Mouse (Mus musculus) hindbrain, embryonic 11.5 days (tissue): ENCODE results near the gene Tjp3. TPM values are rescaled to one million over a fixed set of nuclear protein-coding genes. Genes with fewer than 3 reads are reported as not detected.
A peak's percentile ranks its signal among the peaks of the same experiment; 100 is the strongest.

ENCODE experiments used
- ATAC-seq: fragments of 200-750 bp; cut with Nextera tagmentation; 2 replicates; pipeline ENCODE4 v1.8.0; 2017; ENCODE audit warnings: mild to moderate bottlenecking, moderate TSS enrichment, moderate library complexity; ENCODE audit not compliant: low FRiP score
- DNase-seq: peaks from one replicate; pipeline ENCODE4 v3.0.0-alpha.2; 2015; ENCODE audit warnings: low spot score
- H3K27ac ChIP-seq: fragments of 300-500 bp; sonication (generic); 2 replicates; pipeline ENCODE4 v1.5.1; 2014; ENCODE audit warnings: mild to moderate bottlenecking, low read depth, low read length
- H3K27me3 ChIP-seq: fragments of 300-500 bp; sonication (generic); 2 replicates; pipeline ENCODE4 v1.6.1; 2014; ENCODE audit warnings: mild to moderate bottlenecking, low read length, moderate library complexity, mixed read lengths; ENCODE audit not compliant: control insufficient read depth, insufficient read depth
- H3K36me3 ChIP-seq: fragments of 300-500 bp; sonication (generic); 2 replicates; pipeline ENCODE4 v1.6.1; 2014; ENCODE audit warnings: mild to moderate bottlenecking, low read length, moderate library complexity, mixed read lengths; ENCODE audit not compliant: control insufficient read depth, insufficient read depth
- H3K4me1 ChIP-seq: fragments of 300-500 bp; sonication (generic); replicated peaks from 2 replicates; pipeline ENCODE4 v1.6.1; 2014; ENCODE audit warnings: low read length, mixed read lengths; ENCODE audit not compliant: control insufficient read depth, insufficient read depth
- H3K4me2 ChIP-seq: fragments of 300-500 bp; sonication (generic); replicated peaks from 2 replicates; pipeline ENCODE4 v1.6.1; 2014; ENCODE audit warnings: mild to moderate bottlenecking, low read depth, low read length
- H3K4me3 ChIP-seq: fragments of 300-500 bp; sonication (generic); 2 replicates; pipeline ENCODE4 v1.5.1; 2014; ENCODE audit warnings: low read depth, low read length
- H3K9ac ChIP-seq: fragments of 300-500 bp; sonication (generic); 2 replicates; pipeline ENCODE4 v1.6.1; 2014; ENCODE audit warnings: low read depth, low read length
- H3K9me3 ChIP-seq: fragments of 300-500 bp; sonication (generic); 2 replicates; pipeline ENCODE4 v1.6.1; 2016; ENCODE audit warnings: low read length; ENCODE audit not compliant: control insufficient read depth
- WGBS: fragments of 180-500 bp; shearing (Covaris S2); extraction: QIAGEN DNeasy Blood & Tissue Kit; methylation state at CpG from one replicate; pipeline ENCODE4 v1.1.7; 2014; 5-methylcytosine and 5-hydroxymethylcytosine counted together
- polyA plus RNA-seq: library from polyadenylated mRNA; unstranded; fragments of >200 nt; fragmentation: Nextera tagmentation; extraction: Ambion mirVana; gene quantifications from 2 replicates; pipeline ENCODE4 v1.2.1, GENCODE M21; 2014

Gene Tjp3
- polyA plus RNA-seq, 1 experiment from 2014 or later: 3.9 TPM

- DNase-seq (no peak), ATAC-seq (no peak)
- Histone ChIP-seq H3K36me3 (no peaks in the 10 kb centered on the region), H3K9me3 (no peaks in the 10 kb centered on the region), H3K27me3 (no peaks in the 10 kb centered on the region), H3K27ac (no peak overlapping the region), H3K9ac (no peak overlapping the region), H3K4me3 (no peak overlapping the region), H3K4me2 (no peak overlapping the region), H3K4me1 (peaks cover 7% of the 10 kb centered on the region; the same call in 1 of the 2 replicates)
- 73% methylated on average over 6 of the region's 6 CpGs for WGBS
These were observed 5.9 kb upstream of the Tjp3 start for GRCm38 (mm10) chr10:81297246-81297645.

DNA sequence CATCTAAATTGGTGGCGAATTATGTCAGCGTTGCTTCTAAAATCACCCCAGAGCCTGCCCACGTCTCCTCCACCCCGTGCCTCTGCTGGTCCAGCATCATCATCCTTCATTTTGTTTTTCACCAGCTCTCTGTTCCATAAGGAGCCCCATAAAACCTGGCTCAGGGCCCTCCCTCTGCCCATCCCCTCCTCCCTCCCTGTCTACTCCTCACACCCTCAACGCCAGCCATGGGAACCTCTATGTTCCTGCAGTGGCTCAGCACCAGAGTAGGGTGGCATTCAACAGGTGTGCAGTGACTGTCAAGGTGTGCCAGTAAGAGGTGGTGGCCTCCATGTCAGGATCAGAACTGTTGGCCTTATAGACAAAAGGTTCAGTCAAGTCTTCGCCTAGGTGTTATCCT lies 3.8 kb upstream of the Tjp3 start:
- H3K36me3 ChIP-seq: no peaks in the 10 kb centered on the region
- peaks cover 15% of the 10 kb centered on the region for H3K27me3 ChIP-seq
- no peaks in the 10 kb centered on the region for H3K9me3 ChIP-seq
- DNase-seq: no peak
- ATAC-seq: no peak
- no peak overlapping the region for H3K9ac ChIP-seq
- WGBS: 93% methylated on average over 6 of the region's 6 CpGs
- H3K4me2 ChIP-seq: no peak overlapping the region
- H3K27ac ChIP-seq: no peak overlapping the region
- H3K4me1 ChIP-seq: peaks cover 7% of the 10 kb centered on the region; the same call in 1 of the 2 replicates
- no peak overlapping the region for H3K4me3 ChIP-seq

- Histone ChIP-seq H3K4me1 (peaks cover 7% of the 10 kb centered on the region; the same call in 1 of the 2 replicates), H3K9me3 (no peaks in the 10 kb centered on the region), H3K9ac (no peak overlapping the region; the same call in 1 of the 2 replicates), H3K4me3 (peak overlapping the region; percentile 83), H3K36me3 (no peaks in the 10 kb centered on the region), H3K27ac (no peak overlapping the region), H3K4me2 (peak overlapping the region; percentile 89), H3K27me3 (peaks cover 19% of the 10 kb centered on the region)
- DNase-seq (no peak), ATAC-seq (no peak)
- 68% methylated on average over 8 of the region's 8 CpGs for WGBS
These were observed 3.1 kb upstream of the Tjp3 start for GRCm38 (mm10) chr10:81294442-81294841.

DNA sequence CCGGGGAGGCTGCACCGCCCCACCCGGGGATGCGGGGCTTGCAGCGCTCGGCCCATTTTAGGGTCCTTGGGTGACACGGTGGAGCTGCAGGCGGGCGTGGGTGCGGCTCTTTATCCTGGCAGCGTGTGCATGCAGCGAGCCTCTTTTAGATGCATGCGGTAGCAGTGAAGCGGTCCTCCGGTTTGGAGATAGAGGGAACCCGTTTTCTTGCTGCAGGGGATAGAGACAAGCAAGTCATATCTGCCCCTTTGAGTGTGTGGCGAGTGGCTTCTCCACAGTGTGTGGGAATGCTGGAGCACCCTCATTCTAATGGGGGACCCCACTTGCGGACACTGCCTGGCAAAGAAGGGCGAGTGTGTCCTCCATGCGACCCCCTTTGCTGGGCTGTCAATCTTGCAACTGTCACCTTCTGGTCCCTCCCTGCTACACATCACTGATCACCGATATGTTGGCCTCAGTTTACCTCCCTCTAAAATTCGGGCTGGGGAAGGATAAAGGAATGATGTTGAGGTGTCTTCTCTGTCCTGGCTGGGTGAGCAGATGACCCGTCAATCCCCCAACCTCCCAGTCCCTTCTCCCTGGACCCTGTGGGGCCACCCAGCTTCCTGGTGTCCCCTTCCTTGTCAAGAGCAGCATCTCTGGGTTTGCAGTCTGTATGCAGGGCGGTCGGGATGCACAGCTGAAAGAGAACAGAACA lies 2.1 kb upstream of the Tjp3 start:
- peak; percentile 9; the same call in 1 of the 2 replicates for ATAC-seq
- Histone ChIP-seq H3K4me3 (peak overlapping the region; percentile 83), H3K4me2 (peak overlapping the region; percentile 89), H3K36me3 (no peaks in the 10 kb centered on the region), H3K27me3 (peaks cover 19% of the 10 kb centered on the region), H3K27ac (peak overlapping the region; percentile 88), H3K4me1 (peaks cover 7% of the 10 kb centered on the region; the same call in 1 of the 2 replicates), H3K9me3 (no peaks in the 10 kb centered on the region), H3K9ac (peak overlapping the region; percentile 87)
- no peak for DNase-seq
- WGBS: 3% methylated on average over 25 of the region's 25 CpGs

- under 1% methylated on average over 63 of the region's 80 CpGs for WGBS
- peak within 1 kb of the TSS; percentile 88 for H3K27ac ChIP-seq
- H3K4me2 ChIP-seq: peak within 1 kb of the TSS; percentile 89
- DNase-seq (peak; percentile 100), ATAC-seq (peak; percentile 94)
- H3K27me3 ChIP-seq: peaks cover 19% of the 10 kb centered on the region
- peak within 1 kb of the TSS; percentile 83 for H3K4me3 ChIP-seq
- peaks cover 7% of the 10 kb centered on the region; the same call in 1 of the 2 replicates for H3K4me1 ChIP-seq
- no peaks in the 10 kb centered on the region for H3K36me3 ChIP-seq
- no peaks in the 10 kb centered on the region for H3K9me3 ChIP-seq
- peak within 1 kb of the TSS; percentile 87 for H3K9ac ChIP-seq
These were observed 1.4 kb upstream of the Tjp3 start, which contains the start of gene Pip5k1c for GRCm38 (mm10) chr10:81292554-81293333. Gene Pip5k1c (plus strand): TSS chr10:81292963.

DNA sequence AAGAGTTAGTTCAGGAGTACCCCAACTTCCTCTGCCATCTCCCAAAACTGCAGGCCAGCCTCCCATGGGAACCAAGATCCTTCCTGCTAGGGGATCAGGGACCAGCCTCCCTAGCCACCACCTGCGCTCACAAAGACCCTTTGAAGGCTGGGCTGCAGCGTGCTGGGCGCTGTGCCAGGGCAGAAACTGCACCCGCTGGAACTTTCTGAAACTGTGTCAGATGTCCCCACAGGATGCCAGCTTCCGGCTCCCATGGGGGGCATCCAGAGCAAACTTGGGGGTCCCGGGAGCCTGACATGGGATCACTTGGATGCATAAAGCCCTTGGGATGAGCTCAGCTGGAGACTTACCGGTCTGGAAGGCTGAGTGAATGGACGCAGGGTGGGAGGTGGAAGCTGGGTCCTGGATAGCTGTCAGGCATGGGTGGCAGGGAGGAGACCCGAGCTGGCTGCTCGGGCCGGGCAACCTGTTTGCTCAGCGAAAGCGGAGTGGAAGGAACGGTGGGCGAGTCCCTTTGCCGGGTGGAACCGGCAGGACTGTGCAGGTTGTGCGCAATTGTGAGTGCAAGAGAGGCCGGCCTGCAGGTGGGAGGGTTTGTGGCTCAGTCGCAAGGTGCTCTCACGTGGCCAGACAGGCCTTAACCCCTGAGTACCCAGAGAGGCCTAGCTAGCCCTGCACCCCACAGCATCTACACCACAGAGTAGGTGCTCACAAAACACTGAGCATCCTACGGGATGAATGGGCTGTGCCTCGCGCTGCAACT lies 502 bp downstream of the Tjp3 start:
- WGBS: 13% methylated on average over 24 of the region's 24 CpGs
- no peak overlapping the region for H3K27ac ChIP-seq
- H3K27me3 ChIP-seq: peaks cover 21% of the 10 kb centered on the region
- no peak overlapping the region for H3K4me3 ChIP-seq
- peaks cover 9% of the 10 kb centered on the region; the same call in 1 of the 2 replicates for H3K4me1 ChIP-seq
- no peak for ATAC-seq
- no peak overlapping the region for H3K4me2 ChIP-seq
- H3K9ac ChIP-seq: no peak overlapping the region
- no peaks in the 10 kb centered on the region for H3K9me3 ChIP-seq
- H3K36me3 ChIP-seq: no peaks in the 10 kb centered on the region
- no peak for DNase-seq

- H3K27me3 ChIP-seq: peaks cover 27% of the 10 kb centered on the region
- H3K27ac ChIP-seq: no peak overlapping the region
- WGBS: 65% methylated on average over 14 of the region's 14 CpGs
These were observed 1.6 kb downstream of the Tjp3 start for GRCm38 (mm10) chr10:81289811-81290210.

GRCm38 (mm10) chr10:81289278-81289677 lies 2.1 kb downstream of the Tjp3 start:
- no peak overlapping the region for H3K9ac ChIP-seq
- peaks cover 32% of the 10 kb centered on the region for H3K27me3 ChIP-seq
- ATAC-seq: no peak
- peaks cover 6% of the 10 kb centered on the region; the same call in 1 of the 2 replicates for H3K4me1 ChIP-seq
- H3K4me3 ChIP-seq: no peak overlapping the region
- 2% methylated on average over 7 of the region's 7 CpGs for WGBS
- no peaks in the 10 kb centered on the region for H3K36me3 ChIP-seq
- H3K4me2 ChIP-seq: no peak overlapping the region
- peak; percentile 81 for DNase-seq
- H3K9me3 ChIP-seq: no peaks in the 10 kb centered on the region
- H3K27ac ChIP-seq: no peak overlapping the region

More at GRCm38 (mm10) chr10:81289811-81290210, 1.6 kb downstream of the Tjp3 start:
- no peak overlapping the region for H3K4me3 ChIP-seq
- H3K4me1 ChIP-seq: peaks cover 10% of the 10 kb centered on the region; the same call in 1 of the 2 replicates
- no peak overlapping the region for H3K9ac ChIP-seq
- H3K36me3 ChIP-seq: no peaks in the 10 kb centered on the region
- ATAC-seq: no peak
- H3K9me3 ChIP-seq: no peaks in the 10 kb centered on the region
- DNase-seq: no peak
- no peak overlapping the region for H3K4me2 ChIP-seq
